In genomic region chr7:131410416-131411058, GRCm38 (mm10) we compare ENCODE assay signal across 8 mouse cellular contexts. TPM values are rescaled to one million over a fixed set of nuclear protein-coding genes. Genes with fewer than 3 reads are reported as not detected.
DNase-seq lines count a peak whose midpoint lies in the region; ATAC-seq and TF ChIP-seq lines count a peak whose summit lies in the region.

TSS of gene Ikzf5 (minus strand) at chr7:131410521.
TSS of gene Acadsb (plus strand) at chr7:131410601.

- H3K79me2 ChIP-seq in heart, adult 2 months (replicated peaks; ENCODE audit: control insufficient read depth, insufficient read depth, low read length), result peaks cover 7% of the 10 kb centered on the region

- TF ChIP-seq POLR2A in heart, adult 2 months (IDR thresholded peaks at IDR 0.05; ENCODE audit: insufficient read depth, low read depth, low read length), result peak; percentile 77

- TF ChIP-seq CTCF in heart, adult 2 months (IDR thresholded peaks at IDR 0.05), result no peak

- 5% methylated on average over 26 of the region's 42 CpGs for WGBS in embryonic facial prominence, embryonic 14.5 days
- under 1% methylated on average over 42 of the region's 42 CpGs for WGBS in heart, adult 2 months
- under 1% methylated on average over 42 of the region's 42 CpGs for WGBS in limb, embryonic 13.5 days
- WGBS in midbrain, embryonic 16.5 days, result under 1% methylated on average over 42 of the region's 42 CpGs

- peak within 1 kb of the TSS; percentile 93 for H3K4me3 ChIP-seq in embryonic facial prominence, embryonic 14.5 days (ENCODE audit: low read depth, low read length)
- H3K4me3 ChIP-seq in heart, adult 2 months, result peak within 1 kb of the TSS; percentile 95
- peak within 1 kb of the TSS; percentile 96 for H3K4me3 ChIP-seq in limb, embryonic 13.5 days
- H3K4me3 ChIP-seq in midbrain, embryonic 16.5 days (ENCODE audit: low read depth, low read length), result peak within 1 kb of the TSS; percentile 76

- no peaks in the 10 kb centered on the region for H3K9me3 ChIP-seq in embryonic facial prominence, embryonic 14.5 days (ENCODE audit: control insufficient read depth, low read length)
- H3K9me3 ChIP-seq in limb, embryonic 13.5 days, result no peaks in the 10 kb centered on the region
- no peaks in the 10 kb centered on the region for H3K9me3 ChIP-seq in midbrain, embryonic 16.5 days (replicated peaks; ENCODE audit: control insufficient read depth, low read length, poor library complexity, severe bottlenecking)

- no peaks in the 10 kb centered on the region for H3K36me3 ChIP-seq in embryonic facial prominence, embryonic 14.5 days (ENCODE audit: control insufficient read depth, insufficient read depth, low read length)
- peaks cover 6% of the 10 kb centered on the region for H3K36me3 ChIP-seq in heart, adult 2 months (ENCODE audit: control insufficient read depth, insufficient read depth, low read length)
- no peaks in the 10 kb centered on the region for H3K36me3 ChIP-seq in limb, embryonic 13.5 days
- no peaks in the 10 kb centered on the region for H3K36me3 ChIP-seq in midbrain, embryonic 16.5 days (ENCODE audit: control insufficient read depth, insufficient read depth, low read length)

- H3K27ac ChIP-seq in embryonic facial prominence, embryonic 14.5 days (replicated peaks; ENCODE audit: low read depth, low read length), result peak within 1 kb of the TSS; percentile 83
- peak within 1 kb of the TSS; percentile 90 for H3K27ac ChIP-seq in heart, adult 2 months
- peak within 1 kb of the TSS; percentile 72 for H3K27ac ChIP-seq in limb, embryonic 13.5 days
- H3K27ac ChIP-seq in midbrain, embryonic 16.5 days (ENCODE audit: low read length), result peak within 1 kb of the TSS; percentile 89

- peak; percentile 97 for DNase-seq in 3T3-L1 (ENCODE audit: low read depth, low spot score)
- peak; percentile 98 to 99 for DNase-seq in adrenal gland, postnatal 4 days (ENCODE audit: low spot score in 2 of 2)
- DNase-seq in embryonic facial prominence, embryonic 14.5 days (ENCODE audit: low spot score), result peak; percentile 98
- DNase-seq in heart, adult 2 months, result peak; percentile 99 to 100
- peak; percentile 99 to 100 for DNase-seq in kidney, adult 8-10 months
- DNase-seq in spleen, postnatal 10 days (ENCODE audit: low spot score in 2 of 2), result peak; percentile 99

- peak; percentile 99 for ATAC-seq in embryonic facial prominence, embryonic 14.5 days (ENCODE audit: low read depth)
- peak; percentile 99 for ATAC-seq in limb, embryonic 13.5 days (ENCODE audit: low FRiP score, low read depth)
- ATAC-seq in midbrain, embryonic 16.5 days, result peak; percentile 97

- no peaks in the 10 kb centered on the region for H3K27me3 ChIP-seq in embryonic facial prominence, embryonic 14.5 days (replicated peaks; ENCODE audit: control insufficient read depth, insufficient read depth, low read length)
- H3K27me3 ChIP-seq in heart, adult 2 months (ENCODE audit: control insufficient read depth, insufficient read depth, low read length), result no peaks in the 10 kb centered on the region
- no peaks in the 10 kb centered on the region for H3K27me3 ChIP-seq in limb, embryonic 13.5 days
- no peaks in the 10 kb centered on the region for H3K27me3 ChIP-seq in midbrain, embryonic 16.5 days (ENCODE audit: control insufficient read depth, insufficient read depth, low read depth, low read length)

- no peak; the same call in none of the 2 replicates for TF ChIP-seq EP300 in heart, adult 2 months (IDR thresholded peaks at IDR 0.05; ENCODE audit: insufficient read depth, low read depth, low read length)

- peak within 1 kb of the TSS; percentile 80 for H3K4me2 ChIP-seq in embryonic facial prominence, embryonic 14.5 days (ENCODE audit: low read depth, low read length)
- peak within 1 kb of the TSS; percentile 89 for H3K4me2 ChIP-seq in limb, embryonic 13.5 days (replicated peaks)
- peak within 1 kb of the TSS; percentile 80 for H3K4me2 ChIP-seq in midbrain, embryonic 16.5 days (ENCODE audit: low read length)

- H3K4me1 ChIP-seq in embryonic facial prominence, embryonic 14.5 days (ENCODE audit: control insufficient read depth, insufficient read depth, low read length), result peaks cover 15% of the 10 kb centered on the region
- peaks cover 4% of the 10 kb centered on the region for H3K4me1 ChIP-seq in heart, adult 2 months (ENCODE audit: control insufficient read depth, insufficient read depth, low read length)
- peaks cover 23% of the 10 kb centered on the region for H3K4me1 ChIP-seq in limb, embryonic 13.5 days
- peaks cover 26% of the 10 kb centered on the region for H3K4me1 ChIP-seq in midbrain, embryonic 16.5 days (ENCODE audit: control insufficient read depth, insufficient read depth, low read length)

- peak within 1 kb of the TSS; percentile 94 for H3K9ac ChIP-seq in embryonic facial prominence, embryonic 14.5 days (ENCODE audit: low read depth, low read length)
- peak within 1 kb of the TSS; percentile 81 for H3K9ac ChIP-seq in heart, adult 2 months (ENCODE audit: low read depth, low read length)
- peak within 1 kb of the TSS; percentile 96 for H3K9ac ChIP-seq in limb, embryonic 13.5 days
- peak within 1 kb of the TSS; percentile 94 for H3K9ac ChIP-seq in midbrain, embryonic 16.5 days (ENCODE audit: low read depth, low read length)

- intact Hi-C loops in heart, adult 2 months (cut with DNase I), result loop anchor here (1.0 to 5.0 kb wide), 3 partner anchors 48 to 152 kb away; partner anchors contain the start of genes 2310057M21Rik, Bub3 and Hmx3

RNA-seq across cellular contexts. Expression of gene Ikzf5, which starts in this region (rescaled TPM):
- 10 to 100 TPM; 34.5 to 38.8 TPM for total RNA-seq in adrenal gland, postnatal 4 days (2021)
- polyA plus RNA-seq in embryonic facial prominence, embryonic 14.5 days (2014; fragmentation: Nextera tagmentation; extraction: Ambion mirVana), result 15.3 and 16.5 TPM in 2 replicates
- total RNA-seq in heart, adult 2 months (2021), result 10 to 100 TPM; 33.5 to 39.5 TPM
- 9.9 and 17.0 TPM in 2 replicates for polyA plus RNA-seq in heart, adult 2 months (2012; rRNA removed)
- 14.8 and 15.0 TPM in 2 replicates for polyA plus RNA-seq in limb, embryonic 13.5 days (2015; fragmentation: Nextera tagmentation; extraction: Ambion mirVana)
- polyA plus RNA-seq in midbrain, embryonic 16.5 days (2015; fragmentation: Nextera tagmentation; extraction: Ambion mirVana), result 12.6 and 15.0 TPM in 2 replicates

RNA-seq across cellular contexts. Expression of gene Acadsb, which starts in this region (rescaled TPM):
- total RNA-seq in adrenal gland, postnatal 4 days (2021), result 100 to 1,000 TPM; 183 to 187 TPM
- polyA plus RNA-seq in embryonic facial prominence, embryonic 14.5 days (2014; fragmentation: Nextera tagmentation; extraction: Ambion mirVana), result 91.3 and 109 TPM in 2 replicates
- 100 to 1,000 TPM; 233 to 264 TPM for total RNA-seq in heart, adult 2 months (2021)
- 22.7 and 67.6 TPM in 2 replicates for polyA plus RNA-seq in heart, adult 2 months (2012; rRNA removed)
- polyA plus RNA-seq in limb, embryonic 13.5 days (2015; fragmentation: Nextera tagmentation; extraction: Ambion mirVana), result 91.5 and 106 TPM in 2 replicates
- polyA plus RNA-seq in midbrain, embryonic 16.5 days (2015; fragmentation: Nextera tagmentation; extraction: Ambion mirVana), result 115 and 121 TPM in 2 replicates

Comparison
In these comparisons a context has a peak if more than half of its experiments do, and no peak if none do; other contexts are left out.
1. Peak in every context shown above with its lines: DNase-seq, ATAC-seq, H3K4me3 ChIP-seq and H3K27ac ChIP-seq.